Mouse (Mus musculus) left cerebral cortex, adult 11 months (tissue): ENCODE measurements around the gene Lrrc20.
A peak's percentile ranks its signal among the peaks of the same experiment; 100 is the strongest.
"Not testable (repeated sequence)": the region's sequence is repeated elsewhere in the genome, so short reads cannot be mapped to it uniquely, and the experiment has no call there.

ENCODE experiments used
- DNase-seq: peaks from one replicate; pipeline ENCODE4 v3.0.0; 2022; ENCODE audit warnings: low spot score

The Lrrc20 gene

DNA sequence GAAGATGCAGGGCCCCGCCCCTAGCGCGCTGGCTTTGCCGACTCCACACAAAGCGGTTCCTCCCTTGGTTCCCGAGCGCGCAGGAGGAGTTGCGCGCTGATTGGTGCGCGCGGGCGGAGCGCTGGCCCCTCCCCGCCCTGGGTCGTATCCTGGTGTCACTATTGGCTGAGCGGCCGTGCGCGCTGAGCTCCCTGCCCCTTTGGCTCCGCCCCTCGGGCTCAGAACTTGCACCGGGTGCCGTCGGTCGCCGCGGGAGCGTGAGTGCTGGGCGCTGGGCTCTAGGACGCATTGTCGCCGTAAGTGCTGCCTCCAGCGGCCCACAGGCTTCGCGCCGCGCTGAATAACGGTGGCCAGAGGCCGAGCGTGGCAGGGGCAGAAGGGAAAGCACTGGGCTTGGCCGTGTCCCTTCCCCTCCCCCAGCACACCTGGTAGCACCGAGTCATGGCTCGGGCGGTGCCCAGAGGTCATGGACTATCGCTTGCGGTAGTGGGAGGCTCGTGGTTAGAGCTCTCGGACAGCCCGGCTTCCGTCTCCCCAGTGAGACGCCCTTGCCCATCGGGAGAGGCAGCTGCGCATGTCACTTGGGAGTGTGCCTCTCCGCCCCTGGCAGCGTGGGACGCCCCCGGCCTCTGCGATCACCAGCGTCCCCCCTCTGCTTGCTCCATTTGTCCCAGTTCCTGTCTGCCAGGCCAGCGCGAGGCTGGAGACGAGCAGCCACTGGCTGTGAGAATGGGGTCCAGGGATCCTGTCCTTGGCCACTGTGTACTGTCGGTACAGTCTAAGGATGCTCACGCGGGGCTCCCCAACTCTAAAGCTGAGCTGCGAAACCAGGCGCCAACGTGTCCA is at the start of gene Lrrc20:
Lrrc20 (plus strand) TSS at position 208 of the 846 bp plus-strand sequence.
- peak; percentile 92 for DNase-seq

DNA sequence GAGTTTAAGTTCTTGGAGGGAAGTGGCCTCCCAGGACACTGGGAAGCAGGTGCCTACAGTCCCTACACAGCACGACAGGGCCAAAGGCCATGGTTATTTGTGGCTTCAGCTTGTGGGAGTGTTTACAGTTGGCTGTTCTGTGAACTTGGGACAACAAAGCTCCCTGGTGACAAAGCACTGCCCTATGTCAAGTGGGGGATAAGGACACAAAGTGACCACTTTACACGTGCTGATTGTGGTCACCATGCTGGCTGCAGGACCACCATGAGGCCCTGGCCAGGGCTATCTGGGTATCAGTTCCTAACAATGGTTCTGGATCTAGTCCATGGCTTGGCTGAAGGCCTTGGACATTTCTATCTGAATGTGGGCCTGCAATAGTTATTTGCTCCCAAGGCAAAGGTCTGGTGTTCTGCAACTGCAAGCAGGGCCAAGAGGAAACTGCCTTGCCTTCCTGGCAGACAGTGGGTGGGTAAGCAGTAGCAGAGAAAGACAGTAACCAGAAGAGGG is 49.3 kb upstream of the Lrrc20 start:
- DNase-seq = no peak

DNA sequence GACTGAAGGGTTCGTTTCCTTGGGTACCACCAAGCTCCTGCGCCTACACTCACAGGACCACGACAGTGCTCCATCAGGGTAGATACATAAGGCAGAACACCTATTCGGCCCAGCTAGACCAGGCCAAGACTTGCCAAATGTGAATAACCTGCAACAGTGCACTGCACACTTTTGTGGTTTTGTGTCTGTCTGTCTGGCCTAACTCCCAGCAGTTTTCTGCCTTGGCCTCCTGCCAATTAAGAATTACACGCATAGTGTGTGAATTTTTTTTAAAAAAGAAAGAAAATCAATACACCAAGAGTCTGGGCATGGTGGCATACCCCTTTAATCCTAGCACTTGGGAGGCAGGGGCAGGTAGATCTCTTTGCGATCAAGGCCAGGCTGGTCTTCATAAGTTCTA is 47.6 kb upstream of the Lrrc20 start:
- no peak for DNase-seq

DNA sequence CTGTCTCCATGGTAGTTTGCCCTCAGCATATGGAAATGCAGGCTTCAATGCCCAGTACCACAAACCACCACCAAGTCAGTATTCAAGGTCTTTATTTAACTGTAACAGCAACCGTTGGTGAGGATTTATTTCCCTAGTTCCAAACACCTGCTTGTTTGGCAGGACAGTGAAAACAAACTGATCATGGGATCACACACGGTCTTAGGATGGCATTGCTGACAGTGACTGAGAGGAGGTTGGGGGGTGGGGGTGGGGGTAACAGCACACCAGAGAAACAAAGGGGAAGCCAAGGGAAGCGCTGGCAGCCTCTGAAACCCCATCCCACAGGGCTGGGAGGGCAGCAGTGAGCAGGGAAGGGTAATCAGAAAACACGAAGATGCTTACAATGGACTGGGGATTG is 47.2 kb upstream of the Lrrc20 start:
- DNase-seq = no peak

DNA sequence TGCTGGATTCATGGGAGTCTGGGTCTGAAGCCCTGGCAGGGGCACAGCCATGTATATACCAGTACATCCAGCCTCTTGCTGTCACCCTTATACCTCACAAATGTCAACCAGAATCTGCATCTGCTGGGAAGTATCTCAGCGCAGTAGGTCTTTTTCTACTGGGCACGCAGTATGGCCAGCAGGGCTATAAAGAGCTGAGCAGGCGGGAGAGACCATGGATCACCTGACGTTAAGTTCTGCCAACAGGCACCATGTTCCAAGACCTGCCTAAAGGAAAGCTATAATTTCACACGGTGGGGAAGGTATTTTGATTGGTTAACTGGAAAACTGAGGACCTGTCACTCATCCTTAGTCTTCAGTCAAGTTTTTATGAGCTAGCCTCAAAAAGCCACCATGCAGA is 46.6 kb upstream of the Lrrc20 start:
- DNase-seq = no peak

DNA sequence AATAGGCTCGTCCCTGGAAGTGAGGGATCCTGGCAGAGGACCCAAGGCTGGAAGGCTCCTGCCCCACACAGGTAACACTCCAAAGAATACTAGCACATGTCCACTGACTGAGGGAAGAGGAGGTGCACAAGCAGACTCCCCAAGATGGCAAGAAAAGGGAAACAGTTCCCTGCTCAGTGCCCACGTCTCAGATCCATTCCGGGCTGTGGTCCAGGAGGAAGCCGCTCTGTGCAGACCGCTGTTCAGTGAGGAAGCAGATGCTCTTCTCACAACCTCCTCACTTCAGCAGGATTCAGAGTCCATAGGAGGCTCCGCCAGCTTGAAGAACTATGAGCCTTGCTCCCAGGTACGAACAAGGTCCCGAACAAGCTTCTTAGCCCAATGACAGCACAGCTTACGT is 44.2 kb upstream of the Lrrc20 start:
- peak; percentile 42 for DNase-seq

DNA sequence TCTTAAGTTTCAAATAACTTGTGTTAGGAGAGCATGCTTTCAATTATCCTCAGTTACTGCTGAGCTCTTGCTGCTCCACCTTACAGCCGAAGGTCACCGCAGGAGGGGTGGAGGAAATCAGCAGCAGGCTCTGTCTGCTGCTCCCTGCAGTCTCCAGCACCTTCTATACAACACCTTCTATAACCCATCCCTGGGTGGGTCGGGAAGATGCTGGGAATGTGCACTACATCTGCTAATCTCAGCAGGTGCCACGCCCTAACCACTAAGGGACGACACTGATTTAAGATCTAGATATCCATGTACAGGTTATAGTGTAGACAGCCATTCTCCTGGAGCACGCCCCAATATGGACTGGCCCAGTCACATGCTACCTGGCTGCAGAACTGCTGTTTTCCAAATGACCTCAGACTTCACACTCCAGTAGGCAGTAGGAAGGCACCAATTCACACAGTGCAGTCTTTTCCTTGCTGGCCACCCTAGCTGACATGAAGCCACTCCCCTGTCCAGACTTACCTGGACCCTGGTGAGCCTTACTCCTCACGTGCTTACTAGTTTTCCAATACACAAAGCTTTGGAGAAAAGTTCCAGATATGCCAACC is 35.3 kb upstream of the Lrrc20 start:
- no peak for DNase-seq

DNA sequence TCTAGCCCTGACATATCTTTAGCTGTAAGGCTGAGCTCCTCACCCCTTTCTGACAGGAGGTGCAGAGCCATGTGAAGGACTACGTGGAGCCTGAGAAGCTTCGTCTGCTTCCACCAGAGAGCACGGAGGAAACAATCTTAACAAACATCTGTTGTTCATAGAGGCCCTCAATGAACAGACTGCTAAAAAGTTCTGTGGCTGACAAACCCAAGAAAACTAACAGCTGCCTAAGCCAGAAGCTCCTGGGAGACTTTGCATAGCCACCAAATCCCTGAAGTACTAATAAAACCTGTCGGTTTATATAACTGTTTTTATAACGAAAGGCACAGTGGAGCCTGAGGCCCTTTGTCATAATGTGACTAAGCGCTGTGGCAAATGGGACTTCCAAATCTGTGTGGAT is 32.1 kb upstream of the Lrrc20 start:
- DNase-seq = no peak

DNA sequence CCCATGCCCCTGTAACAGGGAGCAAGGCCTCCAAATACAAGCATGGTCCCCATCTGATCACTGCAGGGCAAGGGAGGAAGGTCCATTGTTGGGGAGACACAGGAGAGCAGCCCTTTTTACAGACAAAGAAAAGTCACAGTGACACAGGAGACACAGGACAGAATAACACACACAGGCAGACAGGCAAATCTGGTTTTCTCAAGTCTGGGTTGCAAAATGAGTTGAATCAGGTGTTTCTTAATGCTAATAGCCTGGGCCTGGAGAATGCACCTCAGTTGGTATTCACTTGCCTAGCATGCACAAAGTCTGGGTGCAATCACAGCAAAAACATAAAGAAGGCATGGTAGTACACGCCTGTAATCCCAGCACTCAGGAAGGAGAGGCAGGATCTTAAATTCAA is 31.7 kb upstream of the Lrrc20 start:
- no peak for DNase-seq

DNA sequence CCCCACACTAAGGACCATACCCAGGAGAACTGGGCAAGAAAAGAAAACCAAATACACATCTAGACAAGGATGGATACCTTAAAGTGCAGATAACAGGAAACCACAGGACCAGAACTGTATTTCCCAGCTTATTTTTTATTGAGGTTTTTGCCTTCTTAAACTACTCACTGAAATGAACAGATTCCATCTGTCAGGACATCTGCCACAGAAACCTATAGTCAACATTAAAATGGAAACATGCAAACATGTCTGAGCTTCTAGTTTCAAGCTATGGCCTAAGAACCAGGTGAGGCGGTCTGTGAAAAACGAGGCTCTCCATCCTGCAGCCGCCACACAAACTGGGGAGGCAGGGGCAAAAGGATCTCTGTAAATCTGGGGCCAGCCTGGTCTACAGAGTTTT is 30.6 kb upstream of the Lrrc20 start:
- DNase-seq = no peak

DNA sequence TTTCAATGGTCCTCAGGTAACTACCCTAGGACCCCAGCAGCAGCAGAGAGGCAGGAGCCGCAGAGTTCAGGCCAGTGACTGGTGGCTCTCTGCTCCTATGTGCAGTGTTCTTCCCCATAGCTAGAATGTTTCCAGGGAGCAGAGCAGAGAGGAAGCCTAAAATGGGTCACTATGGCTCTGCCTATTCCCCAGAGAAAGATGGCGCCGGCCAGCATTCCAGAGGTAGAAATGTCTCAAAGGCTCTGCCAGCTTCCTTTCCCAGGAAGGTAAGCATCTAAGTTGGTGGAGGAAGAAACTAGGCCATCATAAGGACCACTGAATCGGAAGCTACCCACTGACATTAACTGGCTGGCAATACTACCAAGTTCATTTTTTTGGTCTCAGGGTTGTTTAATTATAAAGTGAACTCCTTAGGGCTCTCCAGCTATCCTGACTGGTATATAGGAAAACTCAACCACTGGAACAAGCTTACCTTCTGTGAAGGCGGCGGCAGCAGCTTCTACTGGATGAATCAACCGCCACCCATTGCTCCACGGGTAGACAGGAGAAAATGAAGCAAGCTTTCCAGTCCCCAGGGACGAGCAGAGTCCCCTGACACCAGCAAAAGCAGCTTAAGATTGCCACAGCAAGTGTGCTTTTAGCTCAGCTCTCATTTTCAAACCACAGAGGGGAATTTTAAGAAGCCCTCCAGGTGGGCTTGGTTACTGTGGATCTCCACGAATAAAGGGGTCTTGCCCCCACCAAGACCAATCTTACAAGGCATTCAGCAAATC is 27.8 kb upstream of the Lrrc20 start:
- no peak for DNase-seq

DNA sequence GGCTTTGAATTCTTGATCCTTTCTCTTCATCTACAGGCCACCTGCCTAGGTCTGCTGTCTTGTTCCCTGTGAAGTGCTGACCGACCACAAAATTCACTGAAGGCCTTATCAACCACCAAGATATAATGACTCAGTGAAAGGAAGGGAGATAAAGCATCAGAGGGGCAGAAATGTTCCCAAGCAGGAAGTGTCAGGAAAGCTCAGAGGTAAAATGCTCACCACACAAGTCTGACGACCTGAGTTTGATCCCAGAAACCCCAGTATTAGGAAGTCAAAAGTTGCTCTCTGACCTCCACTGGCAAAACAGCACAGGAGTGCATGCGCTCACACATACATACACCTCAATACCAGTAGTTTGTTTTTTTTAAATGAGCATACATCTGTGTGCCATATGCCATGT is 26.8 kb upstream of the Lrrc20 start:
- DNase-seq = no peak

DNA sequence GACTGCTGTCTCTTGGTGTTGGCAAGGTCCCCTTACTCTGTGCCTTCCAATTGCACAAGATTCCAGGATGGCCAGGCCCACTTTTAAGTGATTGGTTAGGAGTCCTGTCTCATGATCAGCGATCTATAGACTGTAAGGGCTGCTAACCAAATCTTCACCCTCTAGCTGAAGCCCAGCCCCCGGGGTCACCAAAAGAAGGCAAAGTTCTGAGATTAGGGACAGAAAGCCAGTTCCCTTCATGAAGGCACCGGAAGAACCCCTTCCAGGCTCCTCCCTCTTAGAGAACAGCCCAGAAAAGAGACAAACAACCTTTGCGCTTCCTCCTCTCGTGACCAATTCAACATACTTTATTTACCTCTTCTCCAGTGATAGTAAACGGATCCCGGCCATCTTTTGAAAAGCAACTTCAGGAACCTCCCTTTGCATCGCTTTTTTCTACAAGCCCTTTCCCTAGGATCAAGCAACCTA is 24.1 kb upstream of the Lrrc20 start:
- DNase-seq = no peak

DNA sequence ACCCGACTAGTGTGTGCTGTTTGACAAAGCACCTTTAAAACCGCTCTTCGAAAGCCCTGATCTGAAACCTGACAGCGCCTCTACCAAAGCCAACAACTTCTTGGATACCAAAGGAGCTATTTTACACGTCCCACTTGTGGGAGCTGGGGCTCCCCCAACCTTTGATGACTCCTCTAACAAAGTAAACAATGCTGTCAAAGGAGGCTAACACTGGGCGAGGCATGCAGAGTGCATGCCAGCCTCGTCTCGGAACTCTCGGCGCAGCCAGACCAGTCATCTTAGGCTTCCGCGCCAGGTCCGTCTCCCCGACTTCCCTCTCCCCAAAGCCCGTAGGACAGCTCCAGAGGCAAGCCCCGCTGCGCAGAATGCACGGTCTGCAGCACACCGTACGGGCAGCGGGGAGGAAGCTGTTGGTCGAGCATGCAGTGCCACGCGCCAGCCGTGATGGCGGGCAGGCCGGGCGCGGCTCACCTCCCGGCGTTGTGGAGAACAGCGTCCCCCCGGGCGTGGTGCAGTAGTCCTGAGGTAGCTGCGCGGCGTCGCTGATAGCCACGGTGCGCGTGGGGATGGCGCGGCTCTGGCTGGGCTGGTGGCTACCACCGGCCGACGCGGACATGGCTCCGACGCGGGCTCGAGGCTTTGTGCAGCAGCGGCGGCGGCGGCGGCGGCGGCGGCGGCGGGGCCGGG is 23.5 kb upstream of the Lrrc20 start:
- no peak for DNase-seq

DNA sequence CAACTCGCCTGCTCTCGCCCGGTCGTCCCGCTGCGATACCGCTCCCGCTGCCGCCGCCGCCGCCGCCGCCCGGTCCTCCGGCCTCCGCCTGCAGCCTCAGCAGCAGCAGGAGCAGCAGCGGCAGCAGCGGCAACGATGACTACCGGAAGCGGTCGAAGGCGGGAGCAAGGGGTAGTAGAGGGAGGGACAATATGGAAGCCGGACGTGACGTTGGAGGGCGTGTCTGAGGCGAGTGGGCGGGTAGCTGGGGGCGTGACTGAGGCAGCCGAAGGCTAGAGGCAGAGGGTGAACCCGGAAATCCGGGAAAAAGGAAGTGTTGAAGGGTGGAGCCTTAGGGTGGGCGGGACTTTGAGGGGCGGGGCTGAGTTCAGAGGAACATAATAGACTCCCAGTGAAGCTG is 23.0 kb upstream of the Lrrc20 start, which contains the start of gene Eif4ebp2:
Eif4ebp2 (minus strand) TSS at position 17 of the 400 bp plus-strand sequence.
- DNase-seq = peak; percentile 97

DNA sequence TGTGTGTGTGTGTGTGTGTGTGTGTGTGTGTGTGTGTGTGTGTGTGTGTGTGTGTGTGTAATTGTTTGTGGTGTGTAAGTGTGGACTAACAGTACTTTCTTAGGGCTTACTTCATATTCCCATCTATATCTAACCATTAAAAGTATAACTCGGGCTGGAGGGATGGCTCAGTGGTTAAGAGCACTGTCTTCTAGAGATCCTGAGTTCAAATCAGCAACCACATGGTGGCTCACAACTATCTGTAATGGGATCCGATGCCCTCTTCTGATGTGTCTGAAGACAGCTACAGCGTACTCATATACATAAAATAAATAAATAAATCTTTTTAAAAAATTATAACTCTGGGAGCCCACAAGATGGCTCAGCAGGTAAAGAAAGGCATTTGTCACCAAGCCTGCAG is 22.4 kb upstream of the Lrrc20 start:
- not testable (repeated sequence) for DNase-seq

DNA sequence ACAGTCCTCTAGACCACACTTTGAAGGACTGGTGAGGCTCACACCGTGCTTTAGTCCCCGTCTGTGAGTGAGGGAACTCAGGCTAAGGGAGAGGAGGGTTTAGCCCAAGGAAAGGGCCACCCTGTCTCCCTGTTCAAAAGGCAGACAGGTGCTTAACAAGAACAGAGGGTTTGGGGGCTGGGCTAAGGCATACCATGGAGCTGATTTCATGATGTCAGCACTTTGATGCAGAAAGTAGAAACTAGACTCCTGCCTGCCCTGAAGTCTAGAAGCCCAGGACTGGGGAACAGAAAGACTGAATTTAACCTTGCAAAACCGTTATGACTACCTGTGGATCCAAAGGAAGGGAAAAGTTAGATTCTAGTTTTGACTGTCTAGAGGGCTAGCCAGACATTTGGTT is 18.4 kb upstream of the Lrrc20 start:
- DNase-seq = no peak

DNA sequence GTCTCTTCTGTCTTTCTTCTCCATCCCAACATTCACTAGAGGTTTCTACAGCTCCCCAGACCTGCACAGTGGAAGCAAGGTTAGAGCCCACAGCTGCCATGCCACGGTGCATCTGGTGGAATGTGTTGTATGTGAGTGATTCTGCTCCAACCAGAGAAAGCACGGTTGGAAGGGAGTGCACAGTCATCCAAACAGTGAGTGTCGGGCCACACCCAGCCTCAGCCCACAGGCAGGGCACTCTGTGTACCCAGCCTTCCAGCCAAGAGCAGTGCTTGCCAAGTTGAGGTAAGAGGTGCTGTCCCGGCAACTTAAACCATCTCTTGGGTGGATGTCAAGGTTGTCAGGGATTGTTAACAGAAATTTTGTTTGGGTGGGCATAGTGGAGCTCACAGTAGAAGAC is 10.6 kb upstream of the Lrrc20 start:
- DNase-seq = no peak

DNA sequence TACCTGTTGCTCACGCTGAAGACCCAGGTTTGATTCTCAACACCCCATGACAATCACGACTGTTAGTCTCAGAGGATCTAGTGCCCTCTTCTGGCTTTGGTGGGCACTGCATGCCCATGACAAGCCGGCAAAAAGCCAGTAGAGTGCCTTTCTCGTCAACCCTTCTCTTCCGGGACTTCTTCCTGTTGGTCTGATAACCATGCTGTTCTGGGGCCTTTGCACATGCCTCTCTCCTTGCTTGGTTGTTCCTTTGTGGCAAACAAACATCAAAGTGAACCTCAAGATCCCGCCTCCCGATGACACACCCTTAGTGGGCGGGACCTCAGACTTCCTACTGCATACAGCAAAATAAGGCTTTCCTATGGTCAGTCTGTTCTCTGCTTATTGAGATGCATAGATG is 9.4 kb upstream of the Lrrc20 start:
- DNase-seq = no peak

DNA sequence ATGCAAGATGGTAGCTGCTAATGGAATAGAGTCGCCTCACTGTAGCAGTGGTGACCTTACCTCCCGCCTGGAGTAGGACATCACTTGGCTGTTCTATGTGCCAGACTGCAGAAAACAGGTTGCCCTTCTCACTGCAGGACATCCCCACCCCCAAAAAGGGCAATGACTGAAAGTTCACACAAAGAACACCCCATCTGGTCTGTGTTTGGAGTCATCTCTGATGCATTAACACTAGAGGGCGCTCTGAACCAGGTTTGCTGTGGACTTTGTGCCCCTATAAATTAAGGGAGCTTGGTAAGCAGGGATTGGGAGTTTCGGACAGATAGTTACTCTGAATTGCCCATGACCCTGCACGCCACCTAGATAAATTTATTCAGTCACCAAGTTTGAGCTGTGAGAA is 8.7 kb upstream of the Lrrc20 start:
- no peak for DNase-seq

DNA sequence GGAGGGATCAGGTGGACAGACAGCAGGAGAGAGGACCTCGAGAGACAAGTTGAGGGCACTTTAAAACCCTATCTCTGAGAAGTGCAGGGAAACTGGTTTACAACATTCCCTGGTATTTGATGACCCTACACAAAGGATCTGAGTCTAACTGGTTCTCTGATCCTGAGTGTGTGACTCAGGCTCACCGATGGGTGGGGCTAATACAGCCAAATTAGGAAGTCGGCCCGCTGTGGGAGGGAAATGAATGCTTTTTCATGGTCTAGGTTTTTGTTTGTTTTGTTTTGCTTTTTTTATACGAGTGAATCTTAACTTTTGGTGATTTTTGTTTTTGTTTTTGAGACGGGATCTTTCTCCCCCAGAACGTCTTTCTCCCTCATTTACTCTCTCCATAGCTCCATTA is 6.7 kb upstream of the Lrrc20 start:
- DNase-seq = no peak

DNA sequence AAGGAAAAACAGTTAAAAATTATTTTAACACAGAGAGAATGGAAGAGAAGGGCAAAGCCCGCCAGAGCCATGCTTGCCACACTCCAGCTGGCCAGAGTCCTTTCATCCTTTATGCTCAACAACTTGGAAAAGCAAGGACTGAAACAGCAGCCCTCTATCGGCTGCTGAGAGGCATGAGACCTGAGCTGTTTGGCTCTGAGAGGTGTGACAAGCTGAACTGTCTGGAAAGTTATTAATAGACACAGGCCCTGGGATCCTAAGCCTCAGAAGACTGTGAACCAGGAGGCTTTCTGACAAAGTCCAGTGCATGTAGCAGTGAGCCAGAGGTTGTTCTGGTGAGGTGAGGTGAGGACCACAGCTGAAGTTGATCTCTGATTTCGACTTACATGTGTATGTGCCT is 2.0 kb upstream of the Lrrc20 start:
- no peak for DNase-seq
